Mouse (Mus musculus): ENCODE measurements around the gene Plce1. TPM values are rescaled to one million over a fixed set of nuclear protein-coding genes. Genes with fewer than 3 reads are reported as not detected.

The Plce1 gene
- total RNA-seq (2014; fragmentation: Nextera tagmentation) (not detected in 2 replicates), total RNA-seq (2017) (not detected in 2 replicates)

GRCm38 (mm10) chr19:38480731-38481621, at the start of gene Plce1:
Plce1 (plus strand) TSS chr19:38481109.
- no peak for ATAC-seq (replicated peaks; ENCODE audit: low FRiP score, low TSS enrichment, poor library complexity, severe bottlenecking)

GRCm38 (mm10) chr19:38431326-38431725, 49.6 kb upstream of the Plce1 start:
- no peak for ATAC-seq (replicated peaks; ENCODE audit: low FRiP score, low TSS enrichment, poor library complexity, severe bottlenecking)

GRCm38 (mm10) chr19:38432021-38432420, 48.9 kb upstream of the Plce1 start:
- no peak for ATAC-seq (replicated peaks; ENCODE audit: low FRiP score, low TSS enrichment, poor library complexity, severe bottlenecking)

GRCm38 (mm10) chr19:38433381-38433780, 47.5 kb upstream of the Plce1 start:
- no peak for ATAC-seq (replicated peaks; ENCODE audit: low FRiP score, low TSS enrichment, poor library complexity, severe bottlenecking)

GRCm38 (mm10) chr19:38435221-38435620, 45.7 kb upstream of the Plce1 start:
- ATAC-seq (replicated peaks; ENCODE audit: low FRiP score, low TSS enrichment, poor library complexity, severe bottlenecking), result no peak

GRCm38 (mm10) chr19:38441860-38442259, 39.0 kb upstream of the Plce1 start:
- ATAC-seq (replicated peaks; ENCODE audit: low FRiP score, low TSS enrichment, poor library complexity, severe bottlenecking), result no peak

- no peak for ATAC-seq (replicated peaks; ENCODE audit: low FRiP score, low TSS enrichment, poor library complexity, severe bottlenecking)
Measured at GRCm38 (mm10) chr19:38445758-38446157, 35.2 kb upstream of the Plce1 start.

- ATAC-seq (replicated peaks; ENCODE audit: low FRiP score, low TSS enrichment, poor library complexity, severe bottlenecking), result no peak
Measured at GRCm38 (mm10) chr19:38455228-38455627, 25.7 kb upstream of the Plce1 start.

- no peak for ATAC-seq (replicated peaks; ENCODE audit: low FRiP score, low TSS enrichment, poor library complexity, severe bottlenecking)
Measured at GRCm38 (mm10) chr19:38458996-38459395, 21.9 kb upstream of the Plce1 start.

GRCm38 (mm10) chr19:38460696-38461095, 20.2 kb upstream of the Plce1 start:
- ATAC-seq (replicated peaks; ENCODE audit: low FRiP score, low TSS enrichment, poor library complexity, severe bottlenecking), result no peak

GRCm38 (mm10) chr19:38470257-38470893, 10.5 kb upstream of the Plce1 start:
- ATAC-seq (replicated peaks; ENCODE audit: low FRiP score, low TSS enrichment, poor library complexity, severe bottlenecking), result no peak

GRCm38 (mm10) chr19:38475394-38475793, 5.5 kb upstream of the Plce1 start:
- no peak for ATAC-seq (replicated peaks; ENCODE audit: low FRiP score, low TSS enrichment, poor library complexity, severe bottlenecking)

GRCm38 (mm10) chr19:38478286-38478685, 2.6 kb upstream of the Plce1 start:
- ATAC-seq (replicated peaks; ENCODE audit: low FRiP score, low TSS enrichment, poor library complexity, severe bottlenecking), result no peak

GRCm38 (mm10) chr19:38478948-38479347, 2.0 kb upstream of the Plce1 start:
- ATAC-seq (replicated peaks; ENCODE audit: low FRiP score, low TSS enrichment, poor library complexity, severe bottlenecking), result no peak

GRCm38 (mm10) chr19:38479473-38479872, 1.4 kb upstream of the Plce1 start:
- no peak for ATAC-seq (replicated peaks; ENCODE audit: low FRiP score, low TSS enrichment, poor library complexity, severe bottlenecking)

GRCm38 (mm10) chr19:38480156-38480720, 671 bp upstream of the Plce1 start:
- ATAC-seq (replicated peaks; ENCODE audit: low FRiP score, low TSS enrichment, poor library complexity, severe bottlenecking), result no peak

- ATAC-seq (replicated peaks; ENCODE audit: low FRiP score, low TSS enrichment, poor library complexity, severe bottlenecking), result no peak
Measured at GRCm38 (mm10) chr19:38481906-38482305, 997 bp downstream of the Plce1 start.

GRCm38 (mm10) chr19:38482406-38483181, 1.7 kb downstream of the Plce1 start:
- no peak for ATAC-seq (replicated peaks; ENCODE audit: low FRiP score, low TSS enrichment, poor library complexity, severe bottlenecking)

GRCm38 (mm10) chr19:38485779-38486555, 5.1 kb downstream of the Plce1 start:
- no peak for ATAC-seq (replicated peaks; ENCODE audit: low FRiP score, low TSS enrichment, poor library complexity, severe bottlenecking)
